Mouse (Mus musculus) gastrocnemius, postnatal 10 days (tissue): Measurements from ENCODE around the gene Syngr3. TPM values are rescaled to one million over a fixed set of nuclear protein-coding genes. Genes with fewer than 3 reads are reported as not detected.
"Not testable (repeated sequence)": the region's sequence is repeated elsewhere in the genome, so short reads cannot be mapped to it uniquely, and the experiment has no call there.

ENCODE experiments used
- DNase-seq: peaks from one replicate; pipeline ENCODE4 v3.0.0; 2021; ENCODE audit warnings: mixed read lengths
- long read RNA-seq, 2 experiments: library from polyadenylated mRNA; stranded (forward); transcript quantifications; one replicate each; pipeline ENCODE4 v2.0.0; 2021
- total RNA-seq, 2 experiments: library from RNA; stranded (reverse); gene quantifications; 2 replicates each; pipeline ENCODE4 v1.2.3; 2021

Syngr3 gene
- total RNA-seq = under 1 TPM; 0.16 to 0.52 TPM
- long read RNA-seq, experiment 1, partial matches to known transcripts = 0 of 3 reads
- long read RNA-seq, experiment 1, other reads (novel, unspliced or antisense) = 0 of 3 reads
- long read RNA-seq, experiment 2 = 0 reads

DNA sequence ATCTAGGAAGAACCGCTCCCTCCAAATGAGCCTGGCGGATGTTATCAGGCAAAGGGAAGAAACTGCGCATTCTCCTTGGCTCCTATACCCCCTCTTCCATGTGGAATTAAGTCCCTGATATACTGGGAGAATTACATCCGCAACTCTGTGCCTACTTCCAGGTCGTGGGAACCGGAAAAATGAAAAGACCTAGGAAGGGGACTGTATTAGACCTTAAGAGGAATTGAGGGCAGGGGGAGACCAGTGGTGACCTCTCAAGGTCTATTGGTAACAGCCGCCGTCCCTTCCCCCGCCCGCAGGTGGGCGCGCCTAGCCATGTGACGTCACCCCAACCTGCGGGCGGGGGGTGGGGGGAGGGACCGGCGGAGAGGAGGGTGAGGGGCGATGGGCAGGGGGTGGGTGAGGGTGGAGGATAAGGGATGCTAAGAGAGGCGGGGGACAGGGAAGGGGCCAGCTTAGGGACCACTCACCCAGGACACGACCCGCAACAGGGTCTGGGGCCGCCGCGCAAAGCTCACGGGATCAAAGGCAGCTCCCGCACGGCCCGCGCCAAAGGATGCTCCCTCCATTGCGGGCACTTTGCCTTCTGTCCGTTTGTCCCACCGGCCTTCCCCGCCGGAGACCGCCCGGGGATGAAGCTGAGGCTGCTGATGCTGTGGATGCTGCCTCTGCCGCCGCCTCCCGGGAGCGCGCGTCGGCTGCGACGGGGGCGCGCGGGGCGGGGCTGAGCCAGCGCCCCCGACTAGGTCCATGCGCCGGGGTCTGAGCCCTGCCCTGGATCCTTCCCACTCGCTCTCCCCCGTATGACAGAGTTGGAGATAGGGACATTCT, at the start of gene Syngr3:
Gene Syngr3, minus strand, starts transcription at position 705 of the 831 bp plus-strand sequence.
- DNase-seq = peak; percentile 14

DNA sequence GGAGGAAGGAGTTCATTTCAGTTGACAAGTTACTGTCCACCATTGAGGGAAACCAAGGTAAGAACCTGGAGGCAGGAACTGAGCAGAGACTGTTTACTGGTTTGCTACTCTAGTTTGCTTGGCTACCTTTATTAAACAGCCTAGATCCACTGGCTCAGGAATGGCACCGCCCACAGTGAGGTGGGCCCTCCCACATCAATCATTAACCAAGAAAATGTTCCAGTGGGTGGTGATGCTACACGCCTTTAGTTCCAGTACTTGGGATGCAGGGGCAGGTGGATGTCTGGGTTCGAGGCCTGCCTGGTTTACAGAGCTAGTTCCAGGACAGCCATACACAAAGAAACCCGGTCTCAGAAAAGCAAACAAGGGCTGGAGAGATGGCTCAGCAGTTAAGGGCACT, 48.5 kb upstream of the Syngr3 start:
- no peak for DNase-seq

DNA sequence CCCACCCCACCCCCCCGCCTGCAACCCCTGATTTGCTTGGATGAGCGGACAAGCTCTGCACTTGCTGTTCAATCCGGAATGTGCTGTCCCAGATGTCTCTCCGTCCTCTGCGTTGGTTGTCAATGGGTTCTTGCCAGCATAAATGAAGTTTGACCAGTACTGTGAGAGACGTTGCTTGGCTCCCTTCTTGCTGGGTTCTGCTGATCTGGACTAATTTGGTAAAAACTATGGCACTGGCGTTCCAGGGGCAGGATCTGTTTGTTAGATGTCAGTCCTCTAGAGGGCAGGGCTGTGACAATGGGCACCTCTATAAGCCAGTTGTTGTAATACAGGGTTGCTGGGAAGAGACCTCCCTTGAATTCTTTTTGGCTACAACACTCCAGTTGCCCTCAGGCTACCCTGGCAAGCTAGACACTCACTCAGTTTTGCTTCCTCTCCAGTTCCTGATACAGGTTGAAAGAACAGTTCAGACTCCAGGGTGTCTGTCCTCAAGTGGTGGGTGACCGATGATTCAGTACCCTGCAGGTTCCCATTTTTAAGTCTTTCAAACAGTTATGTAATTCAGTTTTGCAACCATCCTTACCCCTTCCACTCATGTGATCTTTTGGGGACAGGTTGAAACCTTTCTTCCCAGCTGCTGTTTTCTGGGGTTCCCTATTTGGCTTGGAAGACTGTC, 47.5 kb upstream of the Syngr3 start:
- DNase-seq = no peak

DNA sequence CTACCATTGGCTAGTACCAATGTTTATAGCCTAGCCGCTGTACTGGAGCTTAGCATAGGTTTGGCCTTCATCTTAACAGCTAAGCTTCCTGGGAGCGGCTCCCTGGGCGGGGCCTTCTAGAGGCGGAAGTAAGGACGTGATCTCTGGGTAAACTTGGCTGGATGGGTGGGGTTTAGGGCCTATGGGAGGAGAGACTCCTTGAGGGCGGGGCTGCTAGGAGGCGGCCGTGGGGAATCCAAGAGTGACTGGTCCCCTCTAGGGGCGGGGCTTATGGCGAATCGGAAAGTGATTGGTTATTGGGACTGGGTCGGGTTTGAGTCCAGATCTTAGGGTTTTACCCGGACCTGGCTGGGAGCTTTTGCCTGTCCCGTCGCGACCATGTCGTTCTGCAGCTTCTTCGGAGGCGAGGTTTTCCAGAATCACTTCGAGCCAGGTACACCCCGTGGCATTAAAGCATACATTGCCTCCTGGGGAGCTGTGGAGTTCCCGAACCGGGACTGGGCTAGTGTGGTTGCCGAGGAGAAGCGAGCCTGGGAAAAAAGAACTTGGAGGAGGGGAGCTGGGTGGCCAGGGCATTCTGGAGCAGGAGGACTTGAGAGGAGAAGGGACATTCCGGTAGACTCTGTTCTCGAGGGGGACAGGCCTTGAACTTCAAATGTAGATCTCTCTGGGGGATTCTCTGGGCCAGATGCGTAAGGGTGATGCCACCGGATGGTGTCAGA, 46.7 kb upstream of the Syngr3 start, which contains the start of gene Msrb1:
Gene Msrb1, plus strand, starts transcription at position 313 of the 722 bp plus-strand sequence.
- peak; percentile 88 for DNase-seq

DNA sequence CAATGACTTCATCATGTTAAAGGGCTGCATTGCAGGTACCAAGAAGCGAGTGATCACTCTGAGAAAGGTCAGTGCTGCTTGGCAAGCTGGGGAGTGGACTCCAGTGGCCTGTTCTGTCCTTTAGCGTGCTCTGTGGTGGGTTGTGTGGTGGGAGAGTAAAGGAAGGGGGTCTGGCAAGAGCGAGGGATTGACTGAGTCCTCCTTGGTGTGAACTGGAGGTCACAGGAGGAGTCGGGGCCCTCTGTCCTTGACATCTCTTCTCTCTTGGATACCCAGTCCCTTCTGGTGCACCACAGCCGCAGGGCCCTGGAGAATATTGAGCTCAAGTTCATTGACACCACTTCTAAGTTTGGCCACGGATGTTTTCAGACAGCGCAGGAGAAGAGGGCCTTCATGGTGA, 45.7 kb upstream of the Syngr3 start:
- DNase-seq = no peak

DNA sequence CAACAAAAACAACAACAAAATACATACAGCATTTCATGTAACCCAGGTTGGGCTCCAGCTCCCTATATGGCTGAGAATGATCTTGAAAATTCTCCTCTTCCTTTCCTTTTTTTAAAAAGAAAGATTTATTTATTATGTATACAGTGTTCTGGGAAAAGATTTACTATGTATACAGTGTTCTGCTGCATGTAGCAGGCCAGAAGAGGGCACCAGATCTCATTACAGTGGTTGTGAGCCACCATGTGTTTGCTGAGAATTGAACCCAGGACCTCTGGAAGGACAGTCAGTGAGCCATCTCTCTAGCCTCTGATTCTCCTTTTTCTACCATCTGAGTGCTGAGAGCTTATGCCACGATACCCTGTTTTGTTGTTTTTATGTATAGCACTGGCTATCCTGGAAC, 44.8 kb upstream of the Syngr3 start:
- DNase-seq = no peak

DNA sequence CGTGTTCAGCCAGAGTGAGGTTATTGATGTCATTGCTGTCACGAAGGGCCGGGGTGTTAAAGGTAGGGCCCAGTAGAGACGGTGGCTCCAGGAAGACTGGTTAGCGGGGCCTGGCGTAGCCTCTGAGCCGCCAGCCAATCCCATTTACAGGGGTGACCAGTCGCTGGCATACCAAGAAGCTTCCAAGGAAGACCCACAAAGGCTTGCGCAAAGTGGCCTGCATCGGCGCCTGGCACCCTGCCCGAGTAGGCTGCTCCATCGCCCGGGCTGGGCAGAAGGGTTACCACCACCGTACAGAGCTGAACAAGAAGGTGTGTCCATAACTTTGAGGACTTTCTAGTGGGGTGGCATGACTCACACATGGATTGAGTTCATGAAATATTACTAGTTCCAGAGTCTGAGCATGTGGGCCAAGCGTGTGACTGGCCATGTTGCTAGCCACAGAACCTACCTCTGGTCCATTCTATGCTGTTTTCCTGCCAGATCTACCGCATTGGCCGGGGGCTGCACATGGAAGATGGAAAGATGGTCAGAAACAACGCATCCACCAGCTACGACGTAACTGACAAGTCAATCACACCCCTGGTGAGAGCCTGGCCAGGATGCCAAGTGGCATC, 43.8 kb upstream of the Syngr3 start:
- no peak for DNase-seq

DNA sequence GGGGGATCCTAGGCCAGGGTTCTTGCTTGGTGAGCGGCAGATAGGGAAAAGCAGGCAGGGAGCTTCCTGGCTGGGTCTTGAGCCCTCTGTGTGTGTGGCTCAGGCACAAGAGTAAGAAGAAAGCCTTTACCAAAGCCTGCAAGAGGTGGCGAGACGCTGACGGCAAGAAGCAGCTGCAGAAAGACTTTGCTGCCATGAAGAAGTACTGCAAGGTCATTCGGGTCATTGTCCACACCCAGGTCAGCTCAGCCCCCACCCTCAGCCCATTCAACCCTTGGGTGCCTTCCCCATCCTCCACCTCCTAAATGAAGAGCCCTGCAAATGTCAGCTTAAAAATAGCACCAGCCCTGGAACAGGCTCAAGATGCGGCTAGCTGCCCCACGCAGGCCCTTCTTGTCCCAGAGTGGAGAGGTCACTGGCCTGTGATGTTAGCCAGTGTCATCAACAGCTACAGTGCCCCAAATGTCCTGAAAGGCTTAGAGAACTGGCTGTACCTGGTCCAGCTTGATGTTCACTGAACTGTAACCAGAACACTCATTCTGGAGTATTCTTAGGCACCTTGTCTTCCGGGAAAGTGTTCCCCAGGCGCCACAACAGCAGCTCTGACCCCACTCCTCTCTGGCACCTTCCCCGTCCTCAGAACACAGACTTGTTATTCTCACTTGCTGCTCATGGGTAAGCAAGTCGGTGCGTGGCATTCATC, 42.6 kb upstream of the Syngr3 start:
- peak; percentile 46 for DNase-seq

DNA sequence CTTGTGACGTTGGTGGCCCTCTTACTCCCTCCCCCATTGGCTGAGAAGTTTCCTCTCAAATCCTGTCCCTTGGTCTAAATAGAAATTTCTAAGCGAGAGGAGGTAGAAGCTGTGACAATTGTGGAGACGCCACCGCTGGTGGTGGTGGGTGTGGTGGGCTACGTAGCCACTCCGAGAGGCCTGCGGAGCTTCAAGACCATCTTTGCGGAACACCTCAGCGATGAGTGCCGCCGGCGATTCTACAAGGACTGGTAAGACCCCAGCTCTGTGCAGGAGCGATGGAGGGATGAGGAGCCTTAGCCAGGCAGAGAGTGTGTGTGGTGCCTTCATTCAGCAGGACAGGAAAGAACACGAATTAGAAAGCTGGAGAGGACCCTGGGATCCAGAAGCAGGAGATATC, 41.0 kb upstream of the Syngr3 start:
- no peak for DNase-seq

DNA sequence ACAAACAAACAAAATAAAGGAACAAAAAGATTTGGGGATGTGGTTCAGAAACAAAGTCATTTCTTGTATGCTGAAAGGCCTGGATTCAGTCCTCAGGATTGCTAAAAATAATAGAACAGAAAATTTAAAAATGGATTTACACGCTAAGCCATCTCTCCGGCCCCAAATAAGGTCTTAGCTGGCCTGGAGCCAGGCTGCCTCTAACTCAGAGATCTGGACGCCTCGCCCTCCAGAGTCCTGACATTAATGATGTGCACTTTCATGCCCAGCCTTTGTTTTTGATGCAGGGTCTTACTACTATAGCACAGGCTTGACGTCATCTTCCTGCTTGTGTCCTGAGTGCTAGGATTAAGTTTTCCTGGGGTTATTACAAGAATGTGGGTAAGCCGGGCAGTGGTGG, 39.3 kb upstream of the Syngr3 start:
- DNase-seq = peak; percentile 56

DNA sequence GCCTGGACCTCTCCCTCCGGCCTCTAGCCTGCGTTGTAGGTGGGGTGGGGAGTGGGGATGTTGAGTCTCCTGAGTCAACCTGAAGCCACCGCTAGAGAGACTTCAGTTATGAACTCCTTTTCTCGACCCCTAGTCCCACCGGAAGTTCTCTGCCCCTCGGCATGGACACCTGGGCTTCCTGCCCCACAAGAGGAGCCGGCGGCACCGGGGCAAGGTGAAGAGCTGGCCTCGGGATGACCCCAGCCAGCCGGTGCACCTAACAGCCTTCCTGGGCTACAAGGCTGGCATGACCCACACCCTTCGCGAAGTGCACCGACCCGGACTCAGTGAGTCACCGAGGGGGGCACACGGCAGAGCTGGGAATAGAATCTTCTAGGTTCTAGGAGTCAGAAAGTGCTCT, 38.4 kb upstream of the Syngr3 start:
- no peak for DNase-seq

DNA sequence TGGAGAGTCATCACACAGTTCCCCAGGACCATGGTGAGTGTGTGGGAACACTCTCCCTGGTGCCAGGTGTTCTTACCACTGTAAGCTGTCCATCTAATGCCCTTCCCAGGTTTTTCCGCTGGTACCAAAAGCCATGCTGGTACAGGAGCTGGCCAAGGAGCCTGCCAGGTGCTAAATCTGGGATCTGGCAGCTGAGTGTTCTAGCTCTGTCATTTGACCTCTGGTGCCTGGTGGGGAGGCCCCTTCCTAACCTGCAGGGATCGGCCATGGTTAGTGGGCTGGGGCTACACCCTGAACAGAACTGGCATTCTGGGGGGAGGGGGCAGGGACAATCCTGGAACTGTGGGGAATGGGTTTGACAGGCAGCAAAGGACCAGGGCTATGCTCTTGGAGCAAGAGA, 37.9 kb upstream of the Syngr3 start, which contains the start of gene Rpl3l:
Gene Rpl3l, plus strand, starts transcription at position 203 of the 400 bp plus-strand sequence.
- peak; percentile 47 for DNase-seq

DNA sequence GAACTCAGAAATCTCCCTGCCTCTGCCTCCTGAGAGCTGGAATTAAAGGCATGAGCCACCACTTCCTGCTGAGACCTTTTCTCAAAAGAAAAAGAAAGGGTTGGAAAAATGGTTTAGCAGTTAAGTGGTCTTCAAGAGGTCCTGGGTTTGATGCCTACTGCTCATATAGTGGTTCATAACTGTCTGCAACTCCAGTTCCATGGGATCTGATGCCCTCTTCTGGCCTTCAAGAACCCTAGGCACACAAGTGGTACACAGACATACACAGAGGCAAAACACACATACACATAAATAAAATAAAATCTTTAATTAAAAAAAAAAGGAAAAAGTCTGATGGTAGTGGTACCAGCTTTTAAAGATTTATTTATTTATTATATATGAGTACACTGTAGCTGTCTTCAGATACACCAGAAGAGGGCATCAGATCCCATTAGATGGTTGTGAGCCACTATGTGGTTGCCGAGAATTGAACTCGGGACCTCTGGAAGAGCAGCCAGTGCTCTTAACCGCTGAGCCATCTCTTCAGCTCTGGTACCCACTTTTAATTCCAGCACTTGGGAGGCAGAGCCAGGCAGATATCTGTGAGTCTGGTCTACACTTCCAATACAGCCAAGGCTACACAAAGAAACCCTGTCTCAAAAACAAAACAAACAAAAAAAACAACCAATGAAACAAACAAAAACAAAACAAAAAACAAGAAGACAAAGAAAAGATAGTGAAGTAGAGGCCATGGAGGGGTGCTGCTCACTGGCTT, 36.1 kb upstream of the Syngr3 start:
- DNase-seq = no peak

DNA sequence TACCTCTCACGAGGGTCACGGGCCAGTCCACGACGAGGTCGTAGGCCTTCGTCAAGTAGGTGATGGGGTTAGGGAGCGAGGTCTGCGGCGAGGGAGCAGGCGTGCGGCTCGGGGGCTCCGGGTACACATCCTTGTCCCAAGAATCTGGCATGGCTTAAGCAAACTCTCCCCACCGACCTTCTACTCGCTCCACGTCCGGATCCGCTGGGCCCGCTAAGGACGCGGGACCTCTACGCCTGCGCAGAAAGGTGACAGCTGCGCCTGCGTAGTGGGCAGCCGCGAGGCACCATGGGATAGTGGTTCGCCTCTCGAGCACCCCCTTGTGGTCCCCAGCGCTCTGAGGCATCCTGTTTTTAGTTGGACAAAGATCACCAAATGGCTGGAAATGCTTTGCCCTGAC, 34.4 kb upstream of the Syngr3 start, which contains the start of gene Ndufb10:
Gene Ndufb10, minus strand, starts transcription at position 295 of the 400 bp plus-strand sequence.
- peak; percentile 100 for DNase-seq

DNA sequence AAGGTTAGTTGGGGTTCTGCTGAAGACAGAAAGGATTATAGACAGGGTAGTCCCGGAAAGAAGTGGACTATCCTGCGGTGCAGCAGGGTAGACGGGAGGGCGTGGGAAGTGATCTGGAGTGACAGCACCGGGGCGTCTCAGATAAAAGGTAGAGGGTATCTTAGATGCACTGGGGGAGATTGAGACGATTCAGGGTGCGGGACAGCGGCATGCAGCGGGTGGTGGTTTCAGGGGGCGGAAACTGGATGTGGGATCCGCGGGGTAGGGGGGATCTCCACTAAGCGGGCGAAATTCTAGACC, 34.1 kb upstream of the Syngr3 start:
- DNase-seq = no peak

DNA sequence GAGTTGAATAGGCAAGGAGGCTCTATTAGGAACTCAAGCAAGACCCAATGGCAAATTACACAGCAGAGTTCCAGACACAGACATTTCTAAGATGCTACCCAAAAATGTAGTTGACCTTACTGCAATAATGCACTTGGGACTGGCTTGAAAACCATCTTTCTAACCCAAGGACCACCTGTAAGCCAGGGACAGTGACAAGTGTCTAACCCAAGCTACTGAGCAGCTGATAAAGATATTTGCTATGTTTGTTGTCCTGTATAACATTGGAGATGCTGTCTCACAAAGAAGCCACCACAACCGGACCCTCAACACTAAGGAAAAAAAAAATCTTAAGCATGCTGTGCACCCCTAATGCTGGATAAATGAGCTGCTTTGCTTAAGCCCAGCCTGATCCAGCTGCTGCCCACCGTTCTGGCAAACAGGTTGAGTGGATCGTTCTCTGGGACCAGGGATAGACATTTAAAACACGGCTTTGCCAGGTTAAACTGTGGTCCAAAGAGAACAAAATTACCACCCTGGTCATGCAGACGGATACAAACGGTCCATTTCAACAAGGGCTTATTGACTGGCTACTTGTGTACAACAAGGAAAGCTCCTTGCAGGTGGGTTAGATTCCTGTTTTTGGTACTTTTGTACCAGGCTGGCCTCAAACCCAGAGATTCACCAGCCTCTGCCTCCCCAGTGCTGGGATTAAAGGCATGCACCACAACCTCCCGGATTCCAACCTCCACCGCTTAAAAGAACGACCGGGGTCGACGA, 33.5 kb upstream of the Syngr3 start:
- DNase-seq = no peak

DNA sequence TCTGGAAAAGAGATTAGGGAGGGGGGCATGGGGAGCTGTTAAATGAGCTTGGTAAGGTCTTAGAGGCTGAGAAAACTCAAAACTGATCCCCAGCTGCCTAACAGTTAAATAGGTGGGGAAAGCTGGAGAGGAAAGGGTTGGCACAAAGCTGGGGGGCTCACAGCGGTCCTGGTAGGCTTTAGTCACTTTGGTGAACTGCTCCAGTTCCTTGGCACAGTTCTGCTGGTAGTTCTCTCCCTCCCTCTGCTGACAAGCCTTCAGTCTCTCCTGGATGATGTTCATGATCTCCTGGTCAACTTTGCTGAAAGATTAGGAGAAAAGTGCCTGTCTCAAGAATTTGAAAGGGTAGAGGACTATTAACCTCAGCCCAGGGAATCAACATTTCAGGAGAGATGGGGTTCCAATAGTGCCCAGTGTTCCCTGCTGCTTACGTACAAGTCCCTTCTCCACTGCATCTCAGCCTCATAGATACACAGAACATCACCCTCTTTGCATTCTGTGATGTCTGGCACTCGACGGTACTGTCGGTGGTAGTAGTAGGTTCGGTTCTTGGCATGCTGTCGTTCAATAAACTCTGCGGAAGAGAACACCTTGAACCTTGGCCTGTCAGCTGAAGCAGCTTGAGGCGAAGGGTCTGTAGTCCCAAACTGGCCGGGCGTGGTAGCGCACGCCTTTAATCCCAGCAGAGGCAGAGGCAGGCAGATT, 32.6 kb upstream of the Syngr3 start:
- no peak for DNase-seq

DNA sequence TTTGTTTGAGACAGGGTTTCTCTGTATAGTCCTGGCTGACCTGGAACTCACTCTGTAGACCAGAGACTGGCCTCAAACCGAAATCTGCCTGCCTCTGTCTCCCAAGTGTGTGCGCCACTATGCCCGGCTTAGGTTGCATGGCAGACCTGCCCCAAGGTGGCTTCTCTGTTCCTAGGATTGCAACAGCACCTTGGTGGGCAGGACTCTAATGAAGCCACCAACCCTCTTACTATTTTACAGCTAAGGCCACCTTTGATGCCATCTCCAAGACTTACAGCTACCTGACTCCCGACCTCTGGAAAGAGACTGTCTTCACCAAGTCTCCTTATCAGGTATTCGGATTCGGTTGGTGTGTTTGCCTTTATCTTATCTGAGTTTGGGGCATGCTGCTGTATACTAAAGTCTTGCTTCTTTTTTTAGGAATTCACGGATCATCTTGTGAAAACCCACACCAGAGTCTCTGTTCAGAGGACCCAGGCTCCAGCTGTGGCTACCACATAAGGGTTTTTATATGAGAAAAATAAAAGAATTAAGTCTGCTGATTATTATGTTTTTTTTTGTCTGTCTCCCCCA, 31.7 kb upstream of the Syngr3 start:
- not testable (repeated sequence) for DNase-seq

DNA sequence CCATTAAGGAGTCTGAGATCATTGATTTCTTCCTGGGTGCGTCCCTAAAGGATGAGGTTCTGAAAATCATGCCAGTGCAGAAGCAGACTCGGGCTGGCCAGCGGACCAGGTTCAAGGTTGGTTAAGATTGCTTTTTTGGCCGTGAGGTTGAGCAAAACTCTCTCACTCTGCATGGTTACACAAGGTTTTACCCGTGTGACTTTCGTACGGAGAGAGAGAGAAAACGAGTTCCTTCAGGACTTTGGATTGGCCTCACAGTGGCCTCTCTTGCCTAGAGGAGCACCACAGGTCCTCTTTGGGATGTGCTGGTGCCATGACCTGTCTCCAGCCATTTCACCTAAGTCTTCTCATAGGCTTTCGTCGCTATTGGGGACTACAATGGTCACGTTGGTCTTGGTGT, 30.9 kb upstream of the Syngr3 start:
- DNase-seq = not testable (repeated sequence)
